Mouse (Mus musculus) ovary, adult 18-20 months (tissue): ENCODE measurements around the gene Taf5.
A peak's percentile ranks its signal among the peaks of the same experiment; 100 is the strongest.

ENCODE experiments used
- DNase-seq: peaks from one replicate; pipeline ENCODE4 v3.0.0; 2022; ENCODE audit warnings: low spot score, mixed read lengths

Taf5 gene

DNA sequence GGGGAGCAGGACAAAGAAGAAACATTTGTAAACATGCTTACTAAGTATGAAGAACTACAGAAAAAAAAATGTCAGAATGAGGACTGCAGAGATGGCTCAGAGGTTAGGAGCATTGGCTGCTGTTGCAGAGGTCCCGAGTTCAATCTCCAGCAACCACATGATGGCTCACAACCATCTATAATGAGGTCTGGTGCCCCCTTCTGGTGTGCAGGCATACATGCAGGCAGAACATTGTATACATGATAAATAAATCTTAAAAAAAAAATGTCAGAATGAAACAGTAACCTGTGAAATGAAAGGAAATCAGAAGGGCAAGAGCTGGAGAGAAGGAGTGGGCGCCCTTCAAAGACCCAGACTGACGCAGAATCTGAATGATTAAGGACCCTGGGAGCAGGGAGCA, 1.7 kb upstream of the Taf5 start:
- DNase-seq, result no peak

GRCm38 (mm10) chr19:47067924-47068611, 522 bp downstream of the Taf5 start:
- DNase-seq, result peak; percentile 78

DNA sequence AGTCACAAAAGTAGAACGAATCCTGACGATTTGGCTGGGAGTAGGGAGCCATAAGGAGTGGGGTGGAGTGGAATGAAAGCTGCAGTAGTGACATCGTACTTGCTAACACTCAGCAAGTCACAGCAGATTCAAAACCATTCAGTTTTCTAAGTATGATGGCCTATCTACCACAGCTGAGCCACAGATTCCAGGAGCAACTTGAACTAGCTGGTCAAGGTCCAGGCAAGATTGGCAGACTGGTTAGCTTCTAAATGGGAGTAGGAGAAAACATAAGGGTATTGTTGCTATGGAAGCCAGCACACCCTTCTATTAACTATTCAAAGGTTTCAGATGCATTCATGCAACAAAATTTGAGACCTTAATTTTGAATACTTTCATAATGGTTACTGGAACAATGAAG, 20.7 kb downstream of the Taf5 start:
- DNase-seq, result no peak

DNA sequence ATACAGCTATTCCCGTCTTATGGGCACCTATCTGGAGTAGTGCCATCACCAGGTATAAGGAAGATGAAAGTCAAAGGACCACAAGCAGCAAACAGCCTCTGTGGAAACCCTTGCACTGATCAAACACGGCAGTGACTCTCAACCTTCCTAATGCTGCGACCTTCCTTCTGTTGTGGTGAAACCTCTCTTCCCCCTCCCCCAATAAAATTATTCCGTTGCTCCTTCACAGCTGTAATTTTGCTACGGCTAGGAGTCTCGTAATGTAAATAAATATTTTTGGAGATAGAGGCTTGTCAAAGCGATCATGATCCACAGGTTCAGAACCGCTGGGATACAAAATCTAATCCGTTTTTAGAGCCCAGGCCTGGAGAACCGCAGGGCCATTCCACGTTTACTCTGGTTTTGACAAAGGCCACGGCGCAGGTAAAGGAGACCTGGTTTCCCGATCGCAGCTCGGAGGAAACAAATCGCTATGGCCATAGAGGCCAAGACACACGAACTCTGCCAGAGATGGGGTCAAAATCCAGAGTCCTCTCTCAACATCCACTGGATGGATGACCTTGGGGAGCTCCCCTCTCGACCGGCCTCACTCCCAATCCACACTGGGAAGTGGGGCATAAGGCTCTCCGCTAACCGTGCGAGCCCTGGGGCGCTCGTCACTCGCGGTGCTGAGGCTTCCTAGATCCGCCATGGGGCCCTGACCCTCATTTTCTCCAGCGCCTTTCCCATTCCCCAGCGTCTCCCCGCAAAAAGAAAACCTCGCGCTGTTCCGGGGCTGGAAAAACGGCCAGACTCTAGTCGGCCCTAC, 22.4 kb downstream of the Taf5 start:
- no peak for DNase-seq

DNA sequence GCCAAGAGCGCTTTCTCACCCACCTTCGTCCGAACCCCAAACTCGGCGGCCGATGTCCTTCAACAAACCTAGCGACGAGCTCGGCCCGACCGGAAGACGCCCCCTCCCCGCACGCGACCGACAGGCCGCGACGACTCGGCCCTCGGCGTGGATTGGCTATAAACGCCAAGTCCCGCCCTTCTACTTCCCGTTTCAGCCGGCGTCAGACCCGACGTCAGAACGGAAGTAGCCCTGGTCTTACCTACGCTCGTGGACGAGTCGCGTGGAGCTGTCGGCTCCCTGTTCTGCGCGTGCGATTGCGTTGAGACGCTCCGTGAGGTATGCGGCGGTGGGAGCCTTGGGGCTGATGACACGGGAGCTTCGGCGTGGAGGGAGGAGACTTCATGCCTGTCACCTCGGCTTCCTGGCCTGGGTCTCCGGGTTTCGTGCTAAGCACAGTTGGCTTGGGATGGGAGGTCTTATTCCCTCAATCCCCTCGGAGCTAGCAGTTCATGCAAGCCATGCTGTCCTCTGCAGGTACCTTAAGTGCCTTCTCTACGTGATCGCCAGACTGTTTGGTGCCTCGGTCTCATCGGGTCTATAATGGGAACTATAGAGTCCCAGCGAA, 23.1 kb downstream of the Taf5 start, which contains the start of the genes Usmg5 and Pdcd11:
Gene Usmg5 (minus strand): TSS at position 98 of the 607 bp plus-strand sequence.
Gene Pdcd11 (plus strand): TSS at position 219 of the 607 bp plus-strand sequence.
- DNase-seq, result peak; percentile 90

- DNase-seq, result no peak
Measured at GRCm38 (mm10) chr19:47101080-47101479, 33.5 kb downstream of the Taf5 start.

DNA sequence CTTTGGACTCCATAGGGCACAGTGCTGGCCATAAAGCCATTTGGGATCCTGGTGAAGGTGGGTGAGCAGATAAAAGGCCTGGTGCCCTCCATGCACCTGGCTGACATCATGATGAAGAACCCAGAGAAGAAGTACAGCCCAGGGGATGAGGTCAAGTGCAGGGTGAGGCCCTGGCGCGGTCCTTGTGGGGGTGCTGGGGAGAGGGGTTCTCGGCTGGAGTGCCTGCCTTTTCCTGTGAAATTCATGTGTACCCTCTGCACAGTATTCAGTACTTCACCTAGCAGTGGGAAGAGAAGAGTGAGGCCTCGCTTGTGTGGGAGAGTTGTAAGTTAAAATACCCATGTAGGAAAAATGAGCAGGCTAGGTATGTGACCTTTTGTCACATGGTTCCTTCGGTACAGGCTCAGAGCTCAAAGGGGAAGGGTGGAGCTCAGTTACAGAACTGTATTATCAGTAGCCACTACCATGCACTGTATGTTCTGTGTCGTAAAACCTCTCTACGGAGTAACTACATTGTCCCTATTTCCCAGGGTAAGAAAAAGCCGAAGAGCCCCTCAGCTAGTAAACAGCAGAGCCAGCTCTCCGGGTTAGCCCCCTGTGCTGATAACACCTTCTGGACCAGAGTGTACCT, 37.2 kb downstream of the Taf5 start:
- no peak for DNase-seq

GRCm38 (mm10) chr19:47118634-47119033, 51.1 kb downstream of the Taf5 start:
- no peak for DNase-seq

DNA sequence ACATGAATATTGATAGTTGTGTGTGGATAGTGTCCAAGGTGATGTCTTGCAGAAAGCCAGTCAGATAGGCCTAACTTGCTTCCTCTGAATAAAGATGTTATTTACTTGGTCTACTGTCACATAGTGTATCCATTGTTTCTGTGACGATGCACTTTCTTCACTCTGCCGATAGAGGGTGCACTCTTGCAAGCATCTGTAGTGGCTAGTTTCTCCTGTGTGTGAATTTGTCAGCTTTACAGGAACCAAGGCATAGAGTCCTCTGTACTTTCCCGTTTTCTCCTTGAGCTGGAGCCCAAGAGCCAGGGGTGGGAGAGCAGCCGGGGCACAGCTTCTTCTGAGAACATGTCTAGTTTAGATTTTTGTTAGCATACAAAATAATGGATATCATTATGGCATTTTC, 53.5 kb downstream of the Taf5 start:
- no peak for DNase-seq

DNA sequence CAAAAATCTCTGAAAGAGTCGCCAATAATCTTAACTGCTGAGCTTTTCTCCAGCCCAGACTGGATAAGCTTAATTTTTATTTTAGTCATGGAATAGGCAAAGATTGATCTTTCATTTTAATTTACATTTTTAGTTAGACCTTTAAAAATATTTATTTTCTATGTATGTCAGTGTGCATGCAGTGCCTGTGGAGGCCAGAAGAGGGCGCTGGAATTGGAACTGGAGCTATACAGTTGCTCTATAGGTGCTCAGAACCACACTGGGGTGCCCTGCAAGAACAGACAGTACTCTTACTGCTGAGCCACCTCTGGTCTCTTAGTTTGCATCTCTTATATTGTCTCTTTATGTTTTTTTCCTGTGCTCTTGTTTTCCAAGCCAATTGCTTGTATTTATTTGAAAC, 55.3 kb downstream of the Taf5 start:
- DNase-seq, result no peak

DNA sequence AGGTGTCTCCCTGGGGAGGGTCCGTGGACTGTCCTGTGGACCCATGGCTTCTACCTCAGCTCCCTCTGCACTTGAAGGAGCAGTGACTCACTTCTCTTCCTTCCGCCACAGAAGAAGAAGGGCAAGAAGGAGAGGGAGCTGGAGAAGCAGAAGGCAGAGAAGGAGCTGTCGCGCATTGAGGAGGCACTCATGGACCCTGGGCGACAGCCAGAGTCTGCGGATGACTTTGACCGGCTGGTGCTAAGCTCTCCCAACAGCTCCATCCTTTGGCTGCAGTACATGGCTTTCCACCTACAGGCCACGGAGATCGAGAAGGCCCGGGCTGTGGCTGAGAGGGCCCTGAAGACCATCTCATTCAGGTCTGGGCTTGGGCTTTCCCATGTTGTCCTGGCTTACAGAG, 60.6 kb downstream of the Taf5 start:
- DNase-seq, result no peak

GRCm38 (mm10) chr19:47128835-47129234, 61.3 kb downstream of the Taf5 start:
- no peak for DNase-seq

DNA sequence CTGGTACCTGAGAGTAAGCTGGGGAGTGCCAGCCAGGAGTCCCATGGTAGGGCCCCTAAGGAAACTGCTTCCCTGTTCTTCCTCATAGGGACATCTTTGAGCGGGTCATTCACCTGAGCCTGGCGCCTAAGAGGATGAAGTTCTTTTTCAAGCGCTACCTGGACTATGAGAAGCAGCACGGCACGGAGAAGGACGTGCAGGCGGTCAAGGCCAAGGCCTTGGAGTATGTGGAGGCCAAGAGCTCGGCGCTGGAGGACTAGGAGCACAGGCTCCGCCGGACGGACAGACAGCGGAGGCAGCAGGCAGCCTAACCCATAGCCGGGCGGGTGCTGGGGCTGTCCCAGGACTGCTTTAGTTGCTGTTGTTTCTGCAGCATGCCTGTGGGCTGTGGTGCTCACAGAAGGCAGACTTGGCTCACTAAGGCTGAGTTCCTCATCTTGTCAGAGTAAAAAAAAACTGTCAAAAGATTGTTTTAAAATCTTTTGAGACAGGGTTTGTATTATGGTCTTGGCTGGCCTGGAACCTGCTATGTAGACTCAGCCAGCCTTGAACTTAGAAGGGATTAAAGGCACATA, 63.1 kb downstream of the Taf5 start:
- no peak for DNase-seq
